Mouse (Mus musculus): ENCODE results near the gene Gcnt1. TPM values are rescaled to one million over a fixed set of nuclear protein-coding genes. Genes with fewer than 3 reads are reported as not detected.

The Gcnt1 gene
- total RNA-seq, 1 experiment from 2014 or later, result 110 TPM

- ATAC-seq (ENCODE audit: extremely low read depth, insufficient number of reproducible peaks, low FRiP score, poor library complexity, severe bottlenecking), result no peak
These were observed 86.6 kb downstream of the Gcnt1 start for GRCm38 (mm10) chr19:17286004-17286403.

- ATAC-seq (ENCODE audit: extremely low read depth, insufficient number of reproducible peaks, low FRiP score, poor library complexity, severe bottlenecking), result no peak
These were observed 89.3 kb downstream of the Gcnt1 start for GRCm38 (mm10) chr19:17283317-17283716.

- peak; percentile 92 for ATAC-seq (ENCODE audit: extremely low read depth, insufficient number of reproducible peaks, low FRiP score, poor library complexity, severe bottlenecking)
These were observed 94.1 kb downstream of the Gcnt1 start for GRCm38 (mm10) chr19:17278381-17279051.

Other genes with a start within 250 kb of the Gcnt1 start
- 55.7 and 61.6 TPM in 2 replicates for gene Rfk, start 21.2 kb upstream of the Gcnt1 start, total RNA-seq (2017)

All from neutrophil, adult 5-6 weeks (primary cell).